Mouse (Mus musculus) C2C12 (cell line): ENCODE data around the gene Slc22a5. TPM values are rescaled to one million over a fixed set of nuclear protein-coding genes. Genes with fewer than 3 reads are reported as not detected.

Source experiments
- H3K27me3 ChIP-seq: one replicate; pipeline ENCODE4 v1.6.1; 2011; ENCODE audit not compliant: control insufficient read depth, insufficient read depth, insufficient read length
- H3K36me3 ChIP-seq: one replicate; pipeline ENCODE4 v1.6.1; 2011; ENCODE audit not compliant: control insufficient read depth, insufficient read depth
- H3K4me3 ChIP-seq: one replicate; pipeline ENCODE4 v1.5.1; 2011; ENCODE audit warnings: mild to moderate bottlenecking, control low read depth; ENCODE audit not compliant: poor library complexity, insufficient read depth, severe bottlenecking
- H3K79me2 ChIP-seq: one replicate; pipeline ENCODE4 v1.6.1; 2011; ENCODE audit not compliant: control insufficient read depth, insufficient read depth
- H3K79me3 ChIP-seq: one replicate; pipeline ENCODE4 v1.6.1; 2011; ENCODE audit warnings: low read depth, control low read depth
- H3ac ChIP-seq: one replicate; pipeline ENCODE3; 2011; ENCODE audit warnings: low read depth; ENCODE audit not compliant: control insufficient read depth, insufficient read length
- CEBPB ChIP-seq: IDR thresholded peaks from one replicate; pipeline ENCODE4 v1.6.1; 2011; ENCODE audit warnings: low read depth, mild to moderate bottlenecking, control low read depth, moderate library complexity
- CTCF ChIP-seq: IDR thresholded peaks from one replicate; pipeline ENCODE4 v1.5.1; 2011; ENCODE audit not compliant: control insufficient read depth, insufficient read depth, insufficient read length
- FOSL1 ChIP-seq: IDR thresholded peaks from one replicate; pipeline ENCODE4 v1.8.0; 2011; ENCODE audit warnings: mild to moderate bottlenecking, low read length; ENCODE audit not compliant: poor library complexity, insufficient read depth, severe bottlenecking
- MAX ChIP-seq: IDR thresholded peaks from one replicate; pipeline ENCODE4 v1.6.1; 2011; ENCODE audit warnings: mild to moderate bottlenecking, control low read depth
- MYOD1 ChIP-seq: IDR thresholded peaks from one replicate; pipeline ENCODE4 v1.6.1; 2011; ENCODE audit warnings: low read depth; ENCODE audit not compliant: control insufficient read depth, insufficient read length
- MYOG ChIP-seq: IDR thresholded peaks from one replicate; pipeline ENCODE4 v1.6.1; 2011; ENCODE audit not compliant: control insufficient read depth, insufficient read length; ENCODE audit errors: extremely low read depth
- USF1 ChIP-seq: IDR thresholded peaks from one replicate; pipeline ENCODE4 v1.6.1; 2011; ENCODE audit warnings: low read depth, mild to moderate bottlenecking, control low read depth, moderate library complexity
- polyA plus RNA-seq: library from polyadenylated mRNA; unstranded; fragments of >200 nt; fragmentation: generic; extraction: Trizol; gene quantifications from one replicate; pipeline ENCODE4 v1.2.1, GENCODE M21; 2012; ENCODE audit warnings: missing spikeins

The Slc22a5 gene
- polyA plus RNA-seq, 1 experiment = 2.9 TPM

- Histone ChIP-seq H3K27me3 (no peaks in the 10 kb centered on the region), H3K79me2 (no peaks in the 10 kb centered on the region)
- TF ChIP-seq CTCF (no peak), USF1 (no peak), FOSL1 (no peak), MYOG (no peak), CEBPB (no peak), MYOD1 (no peak), MAX (no peak)
Observed at GRCm38 (mm10) chr11:53819511-53819910, 71.9 kb downstream of the Slc22a5 start.

DNA sequence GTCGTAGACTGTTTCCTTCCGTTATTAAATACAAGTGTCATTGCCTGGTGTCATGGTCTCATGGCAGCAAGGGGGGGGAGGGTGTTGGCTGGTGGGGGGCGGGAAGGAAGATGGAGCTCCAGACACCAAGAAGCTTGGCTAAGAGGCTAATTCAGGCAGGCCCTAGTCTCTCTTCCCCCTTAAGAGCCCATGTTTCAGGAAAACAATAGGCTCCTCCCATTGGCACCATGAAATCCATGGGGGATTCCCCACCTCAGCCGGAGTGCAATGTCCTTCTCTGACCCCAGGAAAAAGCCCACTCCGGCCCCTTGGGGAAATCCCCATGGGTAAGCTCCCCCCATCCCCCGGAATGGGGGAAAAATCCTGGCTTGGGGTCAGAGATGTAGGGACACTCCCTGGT is 72.7 kb downstream of the Slc22a5 start:
- TF ChIP-seq CEBPB (no peak), MYOD1 (no peak), MYOG (no peak), USF1 (no peak), MAX (no peak), FOSL1 (no peak), CTCF (no peak)
- Histone ChIP-seq H3ac (no peak overlapping the region), H3K36me3 (no peaks in the 10 kb centered on the region), H3K27me3 (no peaks in the 10 kb centered on the region), H3K79me2 (no peaks in the 10 kb centered on the region), H3K79me3 (no peaks in the 10 kb centered on the region), H3K4me3 (no peak overlapping the region)

More at GRCm38 (mm10) chr11:53819511-53819910, 71.9 kb downstream of the Slc22a5 start:
- Histone ChIP-seq H3K79me3 (no peaks in the 10 kb centered on the region), H3K4me3 (no peak overlapping the region), H3ac (no peak overlapping the region), H3K36me3 (no peaks in the 10 kb centered on the region)

DNA sequence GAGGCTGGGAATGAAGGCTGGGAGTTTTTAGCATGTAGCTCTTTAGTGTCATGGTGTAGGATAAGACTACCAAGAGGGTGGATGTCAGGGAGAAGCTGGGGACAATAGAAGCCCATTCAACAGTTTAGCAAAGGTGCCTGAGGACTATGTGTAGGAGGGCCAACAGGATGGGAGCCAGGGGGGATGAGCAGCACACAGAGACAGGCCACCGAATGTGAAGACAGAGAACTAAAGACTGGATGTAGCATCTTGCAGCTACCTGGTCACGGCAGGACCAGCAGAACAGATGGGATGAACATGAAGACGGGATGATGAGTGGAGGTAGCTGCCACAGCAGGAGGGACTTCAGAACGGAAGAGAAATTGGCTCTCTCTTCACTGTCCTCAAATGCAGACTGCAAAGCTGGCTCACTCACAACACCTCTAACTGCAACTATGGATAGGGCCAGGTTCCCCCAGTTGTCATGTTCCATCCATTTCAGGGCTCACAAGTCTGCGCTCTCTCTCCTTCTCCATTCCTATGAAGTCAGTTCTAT is 74.6 kb downstream of the Slc22a5 start:
- no peaks in the 10 kb centered on the region for H3K36me3 ChIP-seq
- no peaks in the 10 kb centered on the region for H3K79me2 ChIP-seq
- H3K79me3 ChIP-seq = no peaks in the 10 kb centered on the region
- TF ChIP-seq CTCF (no peak), MYOD1 (no peak), MAX (no peak), MYOG (no peak), FOSL1 (no peak), USF1 (no peak), CEBPB (no peak)
- H3K27me3 ChIP-seq = no peaks in the 10 kb centered on the region
- no peak overlapping the region for H3K4me3 ChIP-seq
- no peak overlapping the region for H3ac ChIP-seq

- Histone ChIP-seq H3K36me3 (no peaks in the 10 kb centered on the region), H3K79me3 (no peaks in the 10 kb centered on the region), H3ac (no peak overlapping the region), H3K79me2 (no peaks in the 10 kb centered on the region), H3K27me3 (no peaks in the 10 kb centered on the region), H3K4me3 (no peak overlapping the region)
- no peak for TF ChIP-seq MYOD1
Observed at GRCm38 (mm10) chr11:53814810-53815209, 76.7 kb downstream of the Slc22a5 start.

Other genes starting within 250 kb of the Slc22a5 start
- 7.9 TPM for gene Rad50, start 184.3 kb downstream of the Slc22a5 start, polyA plus RNA-seq
- gene Il5, start 170.9 kb downstream of the Slc22a5 start, polyA plus RNA-seq = not detected
- gene Irf1, start 121.6 kb downstream of the Slc22a5 start, polyA plus RNA-seq = 26.7 TPM
- 0.18 TPM for gene Gm17334, start 118.5 kb downstream of the Slc22a5 start, polyA plus RNA-seq
- 0.49 TPM for gene Gm12216, start 32.4 kb downstream of the Slc22a5 start, polyA plus RNA-seq
- 1.5 TPM for gene Slc22a21, start 88.7 kb upstream of the Slc22a5 start, polyA plus RNA-seq
- gene Slc22a4, start 136.4 kb upstream of the Slc22a5 start, polyA plus RNA-seq = 4.0 TPM
- 120 TPM for gene Pdlim4, start 177.4 kb upstream of the Slc22a5 start, polyA plus RNA-seq
- gene P4ha2, start 208.4 kb upstream of the Slc22a5 start, polyA plus RNA-seq = 26.4 TPM